Mouse (Mus musculus): ENCODE data around the gene Itga9.

GRCm38 (mm10) chr9:118900677-118901076 is 294.2 kb downstream of the Itga9 start:
- no peak for TF ChIP-seq CTCF (IDR thresholded peaks at IDR 0.05; ENCODE audit: low read depth)
- no peak for TF ChIP-seq EP300 (IDR thresholded peaks at IDR 0.05; ENCODE audit: low read depth)

Measured in liver, embryonic 14.5 days (tissue).